Mouse (Mus musculus) spleen, adult 2 months (tissue): ENCODE results near the gene Glra3. TPM values are rescaled to one million over a fixed set of nuclear protein-coding genes. Genes with fewer than 3 reads are reported as not detected.

ENCODE experiments used
- DNase-seq, 2 experiments: peaks; one replicate each; pipeline versions ENCODE4 v3.0.0 to v3.0.0-alpha.2; 2012 to 2021; ENCODE audit warnings: low spot score in 2 of 2, low read depth in 1 of 2
- H3K27ac ChIP-seq: fragments of 200-500 bp; 2 replicates; pipeline ENCODE4 v1.5.1; 2012; ENCODE audit warnings: low read length, inconsistent platforms; ENCODE audit not compliant: insufficient read depth
- H3K27me3 ChIP-seq: fragments of 200-500 bp; 2 replicates; pipeline ENCODE4 v1.6.1; 2012; ENCODE audit warnings: mild to moderate bottlenecking, moderate library complexity, low read length, inconsistent platforms; ENCODE audit not compliant: control insufficient read depth, insufficient read depth
- H3K36me3 ChIP-seq: fragments of 200-500 bp; 2 replicates; pipeline ENCODE4 v1.6.1; 2012; ENCODE audit warnings: mild to moderate bottlenecking, low read length, inconsistent platforms; ENCODE audit not compliant: control insufficient read depth, insufficient read depth
- H3K4me1 ChIP-seq: fragments of 200-500 bp; 2 replicates; pipeline ENCODE4 v1.6.1; 2011; ENCODE audit warnings: inconsistent platforms; ENCODE audit not compliant: control insufficient read depth, insufficient read depth, insufficient read length
- H3K4me3 ChIP-seq: fragments of 200-500 bp; 2 replicates; pipeline ENCODE4 v1.5.1; 2011; ENCODE audit warnings: mild to moderate bottlenecking, inconsistent platforms; ENCODE audit not compliant: insufficient read depth, insufficient read length; ENCODE audit errors: extremely low read depth
- CTCF ChIP-seq: fragments of 200-500 bp; IDR thresholded peaks from 2 replicates; pipeline ENCODE4 v1.5.1; 2011; ENCODE audit warnings: mild to moderate bottlenecking, inconsistent platforms; ENCODE audit not compliant: insufficient read depth, insufficient read length, insufficient replicate concordance; ENCODE audit errors: extremely low read depth
- POLR2A ChIP-seq: fragments of 200-500 bp; IDR thresholded peaks from 2 replicates; pipeline ENCODE4 v1.6.1; 2011; ENCODE audit warnings: low read depth, low read length, inconsistent platforms
- WGBS: fragments of 180-500 bp; shearing (Covaris S2); methylation state at CpG from one replicate; pipeline ENCODE4 v1.1.7; 2018; 5-methylcytosine and 5-hydroxymethylcytosine counted together
- polyA plus RNA-seq: library from polyadenylated mRNA; depleted of rRNA; stranded (reverse); fragments of >200 nt; gene quantifications from 2 replicates; pipeline ENCODE4 v1.2.3, GENCODE M21; 2012

Gene Glra3
- polyA plus RNA-seq, 1 experiment = not detected

DNA sequence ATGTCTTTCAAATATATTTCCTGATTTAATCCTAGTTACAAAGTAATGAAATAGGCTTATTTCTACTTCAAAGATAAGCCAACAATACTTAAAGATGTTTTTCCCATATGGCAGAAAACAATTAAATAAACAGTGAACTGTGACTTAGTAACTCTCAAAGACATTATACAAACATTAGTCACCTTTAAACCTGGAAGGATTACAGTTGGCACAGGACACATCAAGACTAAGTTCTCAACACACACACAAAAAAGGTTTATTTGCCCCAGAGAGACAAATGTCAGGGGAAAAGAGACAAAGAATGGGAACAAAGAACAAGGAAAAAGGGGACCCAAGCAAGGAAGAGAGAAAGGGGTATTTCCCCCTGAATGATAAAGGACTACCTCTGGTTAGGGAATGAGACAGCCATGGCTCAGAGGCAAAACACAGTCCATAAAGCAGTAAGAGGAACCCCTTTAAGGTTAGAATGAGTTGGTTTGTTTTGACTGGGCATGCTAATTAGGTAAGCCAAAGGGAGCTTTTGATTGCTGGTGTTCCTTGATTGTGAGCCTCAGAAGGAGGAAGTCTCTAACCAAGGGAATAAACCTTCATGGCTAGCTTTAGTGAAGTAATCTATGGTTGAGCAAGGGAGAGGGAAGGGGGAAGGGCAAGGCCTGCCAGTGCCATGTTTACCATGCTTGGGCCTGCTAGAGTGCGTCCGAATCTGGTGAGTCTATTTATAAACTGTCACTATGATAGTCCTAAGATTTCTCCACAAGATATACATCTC lies 130.4 kb downstream of the Glra3 start:
- H3K36me3 ChIP-seq = no peaks in the 10 kb centered on the region
- WGBS = 88% methylated on average over 2 of the region's 2 CpGs
- no peak for DNase-seq

DNA sequence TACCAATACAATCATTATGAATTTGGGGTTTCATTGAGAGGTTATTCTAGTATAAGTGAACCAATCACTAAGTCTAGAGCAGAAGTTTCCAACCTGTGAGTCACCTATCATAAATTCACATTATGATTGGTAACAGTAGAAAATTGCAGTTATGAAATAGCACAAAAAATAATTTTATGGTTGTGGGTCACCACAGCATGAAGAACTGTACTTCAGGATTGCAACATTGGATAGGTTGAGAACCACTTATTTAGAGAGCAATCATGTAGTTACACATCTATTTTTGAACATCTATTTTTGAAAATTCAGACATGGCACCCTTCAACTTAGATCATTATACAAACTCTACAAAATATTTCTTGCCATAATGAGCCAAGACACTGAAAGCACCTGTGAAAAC lies 143.4 kb downstream of the Glra3 start:
- DNase-seq = no peak
- H3K27me3 ChIP-seq = no peaks in the 10 kb centered on the region
- H3K4me1 ChIP-seq = no peaks in the 10 kb centered on the region
- H3K27ac ChIP-seq = no peak overlapping the region
- H3K4me3 ChIP-seq = no peak overlapping the region
- H3K36me3 ChIP-seq = no peaks in the 10 kb centered on the region
- TF ChIP-seq POLR2A = no peak
- TF ChIP-seq CTCF = no peak

More for the DNA sequence above, 130.4 kb downstream of the Glra3 start:
- no peak for TF ChIP-seq CTCF
- TF ChIP-seq POLR2A = no peak
- H3K4me3 ChIP-seq = no peak overlapping the region
- no peaks in the 10 kb centered on the region for H3K27me3 ChIP-seq
- no peaks in the 10 kb centered on the region for H3K4me1 ChIP-seq
- H3K27ac ChIP-seq = no peak overlapping the region

DNA sequence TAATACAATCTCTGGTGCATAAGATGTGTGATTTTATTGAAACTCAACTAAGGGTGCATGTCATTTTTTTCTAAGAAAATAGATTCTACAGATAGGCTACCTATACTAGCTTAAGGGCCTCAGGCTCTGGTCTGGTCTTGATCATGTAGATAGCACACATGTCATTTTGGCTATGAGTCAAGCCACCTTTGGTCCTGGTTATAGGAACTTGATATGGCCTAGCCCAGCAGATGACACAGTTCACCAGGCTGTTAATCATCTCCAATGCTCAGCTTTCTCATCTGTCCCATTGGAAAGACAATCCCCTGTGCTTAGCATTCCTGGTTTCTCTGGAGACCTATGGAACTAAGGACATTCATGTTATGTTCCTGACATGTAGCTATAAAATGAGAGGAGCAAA lies 154.1 kb downstream of the Glra3 start:
- Histone ChIP-seq H3K27ac (no peak overlapping the region), H3K4me1 (no peaks in the 10 kb centered on the region), H3K4me3 (no peak overlapping the region), H3K36me3 (no peaks in the 10 kb centered on the region), H3K27me3 (no peaks in the 10 kb centered on the region)
- TF ChIP-seq POLR2A (no peak), CTCF (no peak)
- DNase-seq = no peak

DNA sequence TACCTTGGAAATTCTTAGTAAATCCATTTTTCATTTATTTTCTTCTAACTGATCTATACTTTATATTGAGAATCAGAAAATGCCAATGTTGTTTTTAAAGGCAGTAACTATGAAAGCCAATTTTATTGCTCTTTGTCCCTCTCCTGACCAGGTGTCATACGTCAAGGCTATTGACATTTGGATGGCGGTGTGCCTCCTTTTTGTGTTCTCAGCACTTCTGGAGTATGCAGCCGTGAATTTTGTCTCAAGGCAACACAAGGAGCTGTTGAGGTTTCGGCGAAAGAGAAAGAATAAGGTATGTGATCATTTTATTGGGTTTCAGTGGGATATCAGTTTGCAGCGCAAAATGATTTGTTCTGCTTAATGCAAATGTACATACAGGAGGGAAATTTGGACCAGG lies 170.0 kb downstream of the Glra3 start:
- no peak overlapping the region for H3K27ac ChIP-seq
- no peaks in the 10 kb centered on the region for H3K4me1 ChIP-seq
- no peak overlapping the region for H3K4me3 ChIP-seq
- TF ChIP-seq POLR2A = no peak
- no peak for TF ChIP-seq CTCF
- H3K36me3 ChIP-seq = no peaks in the 10 kb centered on the region
- H3K27me3 ChIP-seq = no peaks in the 10 kb centered on the region
- WGBS = 89% methylated on average over 6 of the region's 6 CpGs
- DNase-seq = no peak

- 90% methylated on average over 2 of the region's 2 CpGs for WGBS
- Histone ChIP-seq H3K36me3 (no peaks in the 10 kb centered on the region), H3K4me3 (no peak overlapping the region), H3K27ac (no peak overlapping the region), H3K4me1 (no peaks in the 10 kb centered on the region), H3K27me3 (no peaks in the 10 kb centered on the region)
- TF ChIP-seq CTCF (no peak), POLR2A (no peak)
- DNase-seq = no peak
Measured at GRCm38 (mm10) chr8:56129357-56129756, 189.1 kb downstream of the Glra3 start.

DNA sequence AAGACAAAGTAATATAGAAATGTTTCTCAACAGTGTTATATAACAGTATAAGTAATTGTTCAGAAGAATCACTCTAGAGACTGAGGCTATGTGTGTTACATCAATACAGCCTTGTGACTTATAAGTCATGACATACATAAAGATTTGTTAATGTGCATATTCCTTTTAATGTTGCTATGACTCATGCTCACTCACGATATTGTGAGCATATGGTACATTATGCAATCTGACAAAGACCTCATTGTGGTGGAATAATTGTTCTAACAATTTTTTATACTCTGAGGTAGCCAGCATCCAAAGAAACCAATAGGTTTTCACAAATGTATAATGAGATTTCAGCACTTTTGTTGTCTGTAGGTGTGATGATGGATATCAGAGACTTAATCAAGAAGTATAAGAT lies 210.4 kb downstream of the Glra3 start:
- Histone ChIP-seq H3K27me3 (no peaks in the 10 kb centered on the region), H3K36me3 (no peaks in the 10 kb centered on the region), H3K4me1 (no peaks in the 10 kb centered on the region), H3K27ac (no peak overlapping the region), H3K4me3 (no peak overlapping the region)
- DNase-seq = no peak
- WGBS = 80% methylated on average over 1 of the region's 1 CpGs
- TF ChIP-seq POLR2A (no peak), CTCF (no peak)

DNA sequence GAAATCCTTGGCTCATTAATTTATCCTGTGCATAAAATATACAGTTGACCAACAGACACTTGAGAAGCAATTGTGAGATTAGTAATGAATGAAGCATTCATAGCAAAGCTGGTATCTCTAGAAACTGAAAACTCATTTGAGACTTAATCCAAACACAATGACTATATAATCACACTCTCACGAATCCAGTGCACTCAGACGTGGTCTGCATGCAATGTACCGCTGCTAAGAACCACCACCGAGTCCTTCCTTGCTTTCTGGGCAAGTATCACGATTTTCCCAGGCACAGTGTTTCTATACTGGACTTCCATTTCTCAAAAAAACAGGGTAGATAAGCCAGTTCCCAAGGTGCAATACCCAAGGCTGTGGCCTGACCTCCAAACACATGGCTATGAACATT lies 211.3 kb downstream of the Glra3 start:
- WGBS = 81% methylated on average over 5 of the region's 5 CpGs
- no peak for TF ChIP-seq POLR2A
- no peak for TF ChIP-seq CTCF
- H3K27ac ChIP-seq = no peak overlapping the region

More for the DNA sequence above, 211.3 kb downstream of the Glra3 start:
- Histone ChIP-seq H3K4me1 (no peaks in the 10 kb centered on the region), H3K4me3 (no peak overlapping the region), H3K27me3 (no peaks in the 10 kb centered on the region), H3K36me3 (no peaks in the 10 kb centered on the region)
- no peak for DNase-seq
